Mouse (Mus musculus): ENCODE measurements around the gene Lce3e. TPM values are rescaled to one million over a fixed set of nuclear protein-coding genes. Genes with fewer than 3 reads are reported as not detected.

Gene Lce3e
- polyA plus RNA-seq, 1 experiment = not detected

DNA sequence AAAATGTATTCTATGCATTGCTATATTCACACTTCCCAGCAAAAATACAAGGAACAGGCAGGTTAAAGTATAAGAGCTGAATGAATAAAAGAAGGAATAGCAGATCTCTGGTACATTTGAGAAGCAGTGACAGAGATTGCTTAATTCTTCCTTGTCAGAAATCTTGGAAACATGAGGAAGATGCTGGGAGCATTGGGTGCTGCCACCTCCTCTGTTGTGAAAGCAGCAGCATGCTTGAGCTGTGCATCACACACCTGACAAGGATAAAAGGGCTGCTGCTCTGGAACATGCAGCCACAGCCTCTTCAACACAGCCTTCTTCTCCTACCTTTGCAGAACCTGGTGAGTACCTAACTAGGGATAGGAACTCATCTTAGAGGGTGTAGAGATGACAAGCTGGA, 25.1 kb downstream of the Lce3e start, which contains the start of gene Lce3f:
TSS of gene Lce3f (plus strand) at position 301 of the 400 bp plus-strand sequence.
- no peak within 1 kb of the TSS for H3K4me3 ChIP-seq (ENCODE audit: insufficient read depth, low read depth, low read length)
- H3K4me1 ChIP-seq (ENCODE audit: control insufficient read depth, insufficient read depth, low read length) = no peaks in the 10 kb centered on the region
- no peaks in the 10 kb centered on the region for H3K36me3 ChIP-seq (ENCODE audit: control insufficient read depth, insufficient read depth, low read length)
- H3K27me3 ChIP-seq (replicated peaks; ENCODE audit: control insufficient read depth, insufficient read depth, low read length) = no peaks in the 10 kb centered on the region
- no peak for DNase-seq
- no peak for TF ChIP-seq POLR2A (IDR thresholded peaks at IDR 0.05; ENCODE audit: low read depth, low read length)
- no peak for TF ChIP-seq CTCF (conservative IDR thresholded peaks at IDR 0.05; ENCODE audit: insufficient read depth, insufficient read length, low read depth, low read length)
- H3K27ac ChIP-seq (ENCODE audit: insufficient read depth, low read depth, low read length) = no peak within 1 kb of the TSS

GRCm38 (mm10) chr3:92998691-92999090, 31.8 kb downstream of the Lce3e start:
- H3K36me3 ChIP-seq (ENCODE audit: control insufficient read depth, insufficient read depth, low read length) = no peaks in the 10 kb centered on the region
- H3K27ac ChIP-seq (ENCODE audit: insufficient read depth, low read depth, low read length) = no peak overlapping the region
- no peak overlapping the region for H3K4me3 ChIP-seq (ENCODE audit: insufficient read depth, low read depth, low read length)
- WGBS = 4% methylated on average over 7 of the region's 7 CpGs
- peak; percentile 68 for DNase-seq
- no peaks in the 10 kb centered on the region for H3K27me3 ChIP-seq (replicated peaks; ENCODE audit: control insufficient read depth, insufficient read depth, low read length)
- H3K4me1 ChIP-seq (ENCODE audit: control insufficient read depth, insufficient read depth, low read length) = no peaks in the 10 kb centered on the region
- TF ChIP-seq CTCF (conservative IDR thresholded peaks at IDR 0.05; ENCODE audit: insufficient read depth, insufficient read length, low read depth, low read length) = peak; percentile 75
- TF ChIP-seq POLR2A (IDR thresholded peaks at IDR 0.05; ENCODE audit: low read depth, low read length) = no peak

GRCm38 (mm10) chr3:93000621-93001020, 33.8 kb downstream of the Lce3e start:
- no peak overlapping the region for H3K27ac ChIP-seq (ENCODE audit: insufficient read depth, low read depth, low read length)
- H3K4me1 ChIP-seq (ENCODE audit: control insufficient read depth, insufficient read depth, low read length) = no peaks in the 10 kb centered on the region
- DNase-seq = no peak
- no peaks in the 10 kb centered on the region for H3K27me3 ChIP-seq (replicated peaks; ENCODE audit: control insufficient read depth, insufficient read depth, low read length)
- WGBS = 59% methylated on average over 3 of the region's 3 CpGs
- H3K36me3 ChIP-seq (ENCODE audit: control insufficient read depth, insufficient read depth, low read length) = no peaks in the 10 kb centered on the region
- TF ChIP-seq CTCF (conservative IDR thresholded peaks at IDR 0.05; ENCODE audit: insufficient read depth, insufficient read length, low read depth, low read length) = no peak
- no peak for TF ChIP-seq POLR2A (IDR thresholded peaks at IDR 0.05; ENCODE audit: low read depth, low read length)
- H3K4me3 ChIP-seq (ENCODE audit: insufficient read depth, low read depth, low read length) = no peak overlapping the region

DNA sequence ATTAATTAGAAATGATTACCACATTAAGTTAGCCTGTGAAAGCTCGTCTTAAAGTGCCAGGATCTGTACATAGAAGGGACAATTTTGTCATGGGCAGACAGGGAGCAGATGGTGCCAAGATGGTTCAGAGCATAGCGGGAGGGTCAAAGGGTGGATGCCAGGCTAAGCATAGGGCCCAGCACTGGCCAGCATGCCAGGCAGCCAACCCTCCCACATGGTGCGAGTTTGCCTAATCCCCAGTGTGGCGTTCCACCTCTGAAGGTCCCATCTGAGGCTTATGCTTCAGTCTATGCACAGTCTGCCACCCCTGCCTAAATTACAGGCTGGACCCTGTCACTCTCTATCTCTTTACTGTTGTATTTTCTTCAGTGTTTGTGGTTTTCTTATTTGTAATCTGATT, 36.0 kb downstream of the Lce3e start:
- H3K36me3 ChIP-seq (ENCODE audit: control insufficient read depth, insufficient read depth, low read length) = no peaks in the 10 kb centered on the region
- DNase-seq = no peak
- TF ChIP-seq POLR2A (IDR thresholded peaks at IDR 0.05; ENCODE audit: low read depth, low read length) (no peak), CTCF (conservative IDR thresholded peaks at IDR 0.05; ENCODE audit: insufficient read depth, insufficient read length, low read depth, low read length) (no peak)
- no peaks in the 10 kb centered on the region for H3K4me1 ChIP-seq (ENCODE audit: control insufficient read depth, insufficient read depth, low read length)
- H3K27ac ChIP-seq (ENCODE audit: insufficient read depth, low read depth, low read length) = no peak overlapping the region
- no peaks in the 10 kb centered on the region for H3K27me3 ChIP-seq (replicated peaks; ENCODE audit: control insufficient read depth, insufficient read depth, low read length)
- 69% methylated on average over 4 of the region's 4 CpGs for WGBS
- no peak overlapping the region for H3K4me3 ChIP-seq (ENCODE audit: insufficient read depth, low read depth, low read length)

DNA sequence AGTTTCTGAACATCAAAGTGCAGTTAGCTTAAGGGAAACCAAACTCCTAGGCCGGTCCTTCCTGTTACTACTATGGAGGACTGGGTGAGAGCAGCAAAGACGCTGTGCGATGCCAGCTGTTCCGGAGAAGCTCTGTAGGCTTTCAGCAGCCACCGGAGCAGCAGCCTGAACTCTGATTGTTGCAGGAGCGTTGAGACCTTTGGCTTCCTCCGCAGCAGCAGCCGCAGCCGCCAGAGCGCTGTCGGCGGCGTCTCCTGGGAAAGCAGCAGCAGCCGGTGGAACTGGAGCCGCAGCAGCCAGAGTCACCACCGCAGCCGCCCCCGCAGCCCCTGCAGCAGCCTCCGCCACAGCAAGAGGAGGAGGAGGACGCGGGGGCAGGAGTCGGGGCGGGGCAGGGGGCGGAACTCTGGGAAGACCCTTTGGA, 47.5 kb downstream of the Lce3e start:
- Histone ChIP-seq H3K27me3 (replicated peaks; ENCODE audit: control insufficient read depth, insufficient read depth, low read length) (0 out of 2 replicates have a peak, but pooled peaks cover 2% of the 10 kb centered on the region), H3K27ac (ENCODE audit: insufficient read depth, low read depth, low read length) (no peak overlapping the region)

GRCm38 (mm10) chr3:93014871-93015270, 48.0 kb downstream of the Lce3e start:
- H3K27me3 ChIP-seq (replicated peaks; ENCODE audit: control insufficient read depth, insufficient read depth, low read length) = 0 out of 2 replicates have a peak, but pooled peaks cover 2% of the 10 kb centered on the region
- no peak for DNase-seq
- no peaks in the 10 kb centered on the region for H3K36me3 ChIP-seq (ENCODE audit: control insufficient read depth, insufficient read depth, low read length)
- TF ChIP-seq CTCF (conservative IDR thresholded peaks at IDR 0.05; ENCODE audit: insufficient read depth, insufficient read length, low read depth, low read length) (no peak), POLR2A (IDR thresholded peaks at IDR 0.05; ENCODE audit: low read depth, low read length) (no peak)
- no peaks in the 10 kb centered on the region for H3K4me1 ChIP-seq (ENCODE audit: control insufficient read depth, insufficient read depth, low read length)
- H3K4me3 ChIP-seq (ENCODE audit: insufficient read depth, low read depth, low read length) = no peak overlapping the region
- whole genome bisulfite sequencing = 30% methylated on average over 5 of the region's 5 CpGs
- H3K27ac ChIP-seq (ENCODE audit: insufficient read depth, low read depth, low read length) = no peak overlapping the region

More for the DNA sequence above, 47.5 kb downstream of the Lce3e start:
- DNase-seq = peak; percentile 15
- peak overlapping the region; percentile 29; the same call in 1 of the 2 replicates for H3K4me3 ChIP-seq (ENCODE audit: insufficient read depth, low read depth, low read length)
- WGBS = 1% methylated on average over 24 of the region's 24 CpGs
- no peaks in the 10 kb centered on the region for H3K36me3 ChIP-seq (ENCODE audit: control insufficient read depth, insufficient read depth, low read length)
- H3K4me1 ChIP-seq (ENCODE audit: control insufficient read depth, insufficient read depth, low read length) = no peaks in the 10 kb centered on the region
- TF ChIP-seq POLR2A (IDR thresholded peaks at IDR 0.05; ENCODE audit: low read depth, low read length) (no peak), CTCF (conservative IDR thresholded peaks at IDR 0.05; ENCODE audit: insufficient read depth, insufficient read length, low read depth, low read length) (no peak)

DNA sequence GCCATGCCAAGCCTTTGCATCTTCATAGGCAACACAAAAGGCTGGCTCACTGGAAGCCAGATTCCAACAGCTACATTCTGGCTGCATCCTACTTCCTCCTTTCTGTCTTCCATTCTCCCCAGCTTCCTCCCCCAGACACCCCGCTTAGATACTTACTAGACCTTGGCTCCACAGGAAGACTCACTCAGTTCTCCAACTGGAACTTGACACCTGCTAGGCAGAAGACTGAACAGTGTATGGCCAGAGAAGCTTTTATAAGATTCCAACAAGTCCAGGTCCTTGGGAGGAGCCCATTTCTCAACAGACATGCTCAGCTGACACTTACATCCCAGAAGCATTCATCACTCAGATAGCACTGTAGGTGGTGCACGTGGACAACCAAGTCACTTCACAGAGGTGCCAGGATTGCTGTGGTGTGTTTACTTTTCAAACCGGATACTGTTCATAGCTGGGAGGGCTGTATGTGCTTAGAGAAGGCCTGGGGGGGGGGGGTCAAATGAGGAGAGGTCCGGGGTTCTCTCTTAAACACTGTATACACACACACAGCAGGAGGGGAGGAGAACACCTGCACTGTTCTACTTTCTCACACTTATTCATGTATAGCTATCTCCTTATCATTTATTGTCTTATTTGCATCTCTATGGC, 48.7 kb downstream of the Lce3e start, which contains the start of gene Crct1:
TSS of gene Crct1 (minus strand) at position 228 of the 645 bp plus-strand sequence.
- Histone ChIP-seq H3K36me3 (ENCODE audit: control insufficient read depth, insufficient read depth, low read length) (no peaks in the 10 kb centered on the region), H3K27ac (ENCODE audit: insufficient read depth, low read depth, low read length) (no peak within 1 kb of the TSS), H3K4me1 (ENCODE audit: control insufficient read depth, insufficient read depth, low read length) (no peaks in the 10 kb centered on the region), H3K4me3 (ENCODE audit: insufficient read depth, low read depth, low read length) (peak within 1 kb of the TSS; percentile 29; the same call in 1 of the 2 replicates), H3K27me3 (replicated peaks; ENCODE audit: control insufficient read depth, insufficient read depth, low read length) (0 out of 2 replicates have a peak, but pooled peaks cover 2% of the 10 kb centered on the region)
- DNase-seq = no peak
- 35% methylated on average over 4 of the region's 4 CpGs for WGBS
- TF ChIP-seq POLR2A (IDR thresholded peaks at IDR 0.05; ENCODE audit: low read depth, low read length) (no peak), CTCF (conservative IDR thresholded peaks at IDR 0.05; ENCODE audit: insufficient read depth, insufficient read length, low read depth, low read length) (no peak)

Other genes with a start within 250 kb of the Lce3e start
- gene Lce1f, start 246.7 kb upstream of the Lce3e start, polyA plus RNA-seq (2012; rRNA removed) = not detected in 2 replicates
- not detected in 2 replicates for gene Gm38119, start 228.0 kb upstream of the Lce3e start, polyA plus RNA-seq (2012; rRNA removed)
- not detected in 2 replicates for gene Lce1g, start 214.7 kb upstream of the Lce3e start, polyA plus RNA-seq (2012; rRNA removed)
- gene Lce1h, start 202.0 kb upstream of the Lce3e start, polyA plus RNA-seq (2012; rRNA removed) = not detected in 2 replicates
- gene Lce1i, start 188.2 kb upstream of the Lce3e start, polyA plus RNA-seq (2012; rRNA removed) = not detected in 2 replicates
- gene Lce1j, start 176.5 kb upstream of the Lce3e start, polyA plus RNA-seq (2012; rRNA removed) = not detected in 2 replicates
- gene Lce1k, start 159.2 kb upstream of the Lce3e start, polyA plus RNA-seq (2012; rRNA removed) = not detected in 2 replicates
- gene Kprp, start 139.8 kb upstream of the Lce3e start, polyA plus RNA-seq (2012; rRNA removed) = not detected in 2 replicates
- not detected in 2 replicates for gene Lce1l, start 115.8 kb upstream of the Lce3e start, polyA plus RNA-seq (2012; rRNA removed)
- gene 2310050C09Rik, start 96.8 kb upstream of the Lce3e start, polyA plus RNA-seq (2012; rRNA removed) = not detected in 2 replicates
- gene Lce3a, start 40.8 kb upstream of the Lce3e start, polyA plus RNA-seq (2012; rRNA removed) = not detected in 2 replicates
- not detected in 2 replicates for gene Lce3b, start 34.1 kb upstream of the Lce3e start, polyA plus RNA-seq (2012; rRNA removed)
- not detected in 2 replicates for gene Lce3c, start 22.6 kb upstream of the Lce3e start, polyA plus RNA-seq (2012; rRNA removed)
- gene Lce3d, start 9.7 kb upstream of the Lce3e start, polyA plus RNA-seq (2012; rRNA removed) = not detected in 2 replicates
- not detected in 2 replicates for gene Lce3f, start 25.2 kb downstream of the Lce3e start, polyA plus RNA-seq (2012; rRNA removed)
- gene Crct1, start 48.6 kb downstream of the Lce3e start, polyA plus RNA-seq (2012; rRNA removed) = not detected in 2 replicates
- not detected in 2 replicates for gene Lce1m, start 52.0 kb downstream of the Lce3e start, polyA plus RNA-seq (2012; rRNA removed)
- not detected in 2 replicates for gene Gm4858, start 101.8 kb downstream of the Lce3e start, polyA plus RNA-seq (2012; rRNA removed)
- not detected in 2 replicates for gene Crnn, start 177.7 kb downstream of the Lce3e start, polyA plus RNA-seq (2012; rRNA removed)
- gene Flg2, start 230.2 kb downstream of the Lce3e start, polyA plus RNA-seq (2012; rRNA removed) = not detected in 2 replicates

Measured in kidney, adult 2 months (tissue).